Mouse (Mus musculus) left cerebral cortex, postnatal 10 days (tissue): ENCODE results near the gene Lrrfip2. TPM values are rescaled to one million over a fixed set of nuclear protein-coding genes. Genes with fewer than 3 reads are reported as not detected.

Source experiments
- DNase-seq, 2 experiments: peaks; one replicate each; pipeline ENCODE4 v3.0.0; 2021 to 2022; ENCODE audit warnings: low spot score in 2 of 2, mixed read lengths in 1 of 2; ENCODE audit errors: extremely low spot score in 1 of 2
- intact Hi-C: fragments of 180-260 bp; cut with DNase I; formaldehyde crosslinking; loops from one replicate; pipeline ENCODE4 v1.15.1; 2025
- total RNA-seq, 2 experiments: library from RNA; stranded (reverse); gene quantifications; 2 replicates each; pipeline ENCODE4 v1.2.3; 2021

Lrrfip2 gene
- total RNA-seq, result 10 to 100 TPM; 31.4 to 32.5 TPM

DNA sequence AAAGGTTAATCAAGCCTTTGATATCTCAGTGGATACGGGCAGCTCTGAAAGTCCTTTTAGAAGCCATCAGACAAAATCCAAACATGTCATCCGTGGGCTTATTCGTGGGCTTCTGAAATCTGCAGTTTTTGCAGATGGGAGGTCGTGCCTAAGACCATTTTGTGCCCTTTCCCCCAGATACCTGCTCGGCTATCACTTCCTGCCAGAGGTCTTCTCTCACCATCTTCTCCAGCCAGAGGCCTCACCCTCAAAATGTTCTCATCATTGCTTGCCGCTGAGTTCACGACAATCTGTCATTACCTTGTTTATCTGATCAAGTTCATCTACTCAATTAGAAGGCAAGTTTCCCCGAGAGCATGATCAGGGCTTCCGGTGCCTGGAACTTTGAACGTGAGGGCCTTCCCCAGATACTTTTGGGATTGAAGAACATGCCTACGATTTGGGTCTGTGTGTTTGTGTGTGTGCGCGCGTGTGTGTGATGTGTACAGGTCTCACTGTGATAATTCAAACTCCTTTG is at the start of gene Lrrfip2:
Gene Lrrfip2, plus strand, starts transcription at position 467 of the 517 bp plus-strand sequence.
- intact Hi-C loops, result no loop called here
- no peak for DNase-seq

DNA sequence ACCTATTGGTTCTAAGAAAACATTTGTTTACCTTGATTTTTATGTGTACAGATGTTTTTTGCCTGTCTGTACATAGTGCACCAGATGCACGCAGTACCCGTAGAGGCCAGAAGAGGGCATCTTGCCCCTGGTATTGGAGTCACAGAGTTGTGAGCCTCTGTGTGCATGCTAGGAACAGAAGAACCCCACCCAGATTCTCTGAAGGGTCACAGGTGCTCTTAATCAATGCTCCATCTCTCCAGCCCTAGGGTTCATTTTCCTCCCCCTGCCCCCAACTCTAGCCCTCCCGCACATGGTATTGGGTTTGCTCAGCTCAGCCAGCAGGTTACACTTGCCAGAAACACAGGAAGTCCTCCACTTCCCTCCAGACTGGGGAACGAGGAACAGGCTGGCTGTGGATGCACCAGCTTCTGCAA is 46.8 kb upstream of the Lrrfip2 start:
- peak in 1 of 2 experiments; percentile 51 for DNase-seq
- intact Hi-C loops, result no loop called here

- intact Hi-C loops, result loop anchor here (2.0 kb wide), 1 partner anchor 75 kb away; no protein-coding TSS in a partner anchor
- peak; percentile 34 to 66 for DNase-seq
Measured at GRCm38 (mm10) chr9:111072175-111072574, 45.2 kb upstream of the Lrrfip2 start.

GRCm38 (mm10) chr9:111072971-111073370 is 44.4 kb upstream of the Lrrfip2 start:
- no peak for DNase-seq
- intact Hi-C loops, result loop anchor here (2.0 kb wide), 1 partner anchor 76 kb away; no protein-coding TSS in a partner anchor

DNA sequence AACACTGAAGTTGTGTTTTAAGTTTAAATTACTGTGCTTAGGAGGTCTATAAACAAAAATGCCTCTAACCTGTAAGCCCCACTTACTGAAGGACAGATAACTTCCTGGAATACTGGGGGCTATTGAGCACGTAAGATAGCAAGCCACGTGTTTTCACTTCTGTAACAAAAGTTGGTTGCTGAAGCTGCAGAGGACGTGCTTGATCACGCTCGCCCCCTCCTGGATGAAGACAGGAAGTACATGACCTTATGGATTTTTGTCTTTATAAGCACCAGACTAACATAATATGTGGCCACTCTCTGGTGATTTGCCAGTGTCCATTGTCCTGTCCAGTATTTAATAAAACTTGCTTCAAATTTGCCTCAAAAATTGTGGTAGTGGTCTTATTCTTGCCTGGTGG is 39.6 kb upstream of the Lrrfip2 start:
- DNase-seq, result no peak
- intact Hi-C loops, result no loop called here

GRCm38 (mm10) chr9:111080801-111081200 is 36.6 kb upstream of the Lrrfip2 start:
- DNase-seq, result no peak
- intact Hi-C loops, result no loop called here

DNA sequence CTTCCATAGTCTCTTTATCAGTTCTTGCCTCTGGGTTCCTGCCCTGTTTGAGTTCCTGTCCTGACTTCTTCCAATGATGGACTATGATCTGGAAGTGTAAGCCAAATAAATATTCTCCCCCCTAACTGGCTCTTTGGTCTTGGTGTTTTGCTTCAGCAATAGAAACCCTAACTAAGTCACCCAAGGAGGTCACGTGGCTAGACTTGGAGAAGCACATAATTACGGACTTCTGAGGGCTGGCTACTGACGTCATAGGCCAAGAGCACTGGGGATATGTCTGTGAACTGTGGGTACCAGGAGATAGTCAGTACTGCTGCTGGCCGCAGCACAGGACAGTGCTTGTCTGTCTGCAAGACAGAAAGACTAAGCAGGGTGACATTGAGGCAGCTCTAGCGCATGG is 35.6 kb upstream of the Lrrfip2 start:
- no peak for DNase-seq
- intact Hi-C loops, result no loop called here

DNA sequence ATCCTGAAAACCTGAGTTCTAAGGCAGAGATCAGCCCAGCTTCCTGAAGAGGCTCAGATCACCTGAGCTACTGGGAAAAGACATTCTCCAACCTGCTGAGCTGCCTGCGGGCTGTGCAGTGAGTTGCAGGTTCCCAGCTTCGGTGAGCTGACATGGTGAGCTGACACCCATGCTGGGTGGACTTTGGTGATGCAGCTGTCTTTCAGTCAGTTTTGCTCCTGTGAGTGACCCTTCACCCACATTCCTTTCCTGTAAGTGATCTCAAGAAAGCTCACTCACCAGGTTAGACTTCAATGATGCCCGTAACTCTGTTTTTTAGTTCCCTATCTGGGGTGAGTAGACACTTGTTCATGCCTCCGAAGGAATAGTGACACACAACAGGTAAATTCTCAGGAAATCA is 32.1 kb upstream of the Lrrfip2 start:
- no peak for DNase-seq
- intact Hi-C loops, result no loop called here

DNA sequence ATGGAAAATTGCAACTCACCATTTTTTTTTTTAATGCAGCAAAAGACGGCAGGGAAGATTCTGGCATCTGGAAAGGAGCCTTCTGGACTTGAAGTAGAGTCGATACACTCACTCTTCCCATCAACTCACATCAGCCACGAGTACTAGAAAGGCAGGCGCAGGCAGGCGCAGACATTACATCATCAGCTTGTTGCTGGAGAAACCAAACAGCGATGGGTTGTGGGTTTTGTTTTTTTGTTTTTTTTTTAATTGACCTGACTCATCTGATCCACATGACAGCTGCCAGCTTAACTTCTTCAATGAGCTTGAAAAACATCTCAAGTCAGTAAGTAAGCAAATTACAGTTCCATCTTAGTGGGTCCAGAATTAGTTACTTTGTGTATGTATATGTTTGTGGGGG is 31.3 kb upstream of the Lrrfip2 start:
- intact Hi-C loops, result no loop called here

DNA sequence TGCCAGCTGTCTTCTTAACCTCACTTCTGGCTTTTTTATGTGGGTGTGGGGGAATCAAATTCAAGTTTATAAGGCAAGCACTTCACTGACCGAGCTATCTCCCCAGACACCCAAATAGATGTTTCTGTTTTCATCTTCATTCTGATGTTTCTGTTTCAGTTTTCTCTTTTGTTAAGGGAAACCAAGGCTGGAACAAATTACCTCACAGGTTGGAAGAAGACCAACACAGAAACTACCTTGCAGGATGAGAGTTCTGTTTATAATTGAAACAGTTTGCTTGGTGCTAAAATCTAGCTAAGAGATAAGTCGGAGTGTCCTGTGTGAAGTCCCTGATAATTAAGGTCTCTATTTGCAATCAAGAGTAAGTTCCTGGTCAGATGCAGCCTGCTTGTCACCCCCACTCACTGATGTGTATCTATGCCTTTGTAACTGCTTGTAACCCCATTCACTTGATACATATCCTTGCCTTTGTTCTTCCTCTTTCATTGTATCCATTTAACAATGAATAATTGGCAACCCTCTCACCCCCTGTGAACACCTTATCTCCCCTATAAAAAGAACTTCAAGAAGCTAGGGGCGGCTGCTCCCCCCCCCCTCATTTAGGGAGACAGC is 30.3 kb upstream of the Lrrfip2 start:
- no peak for DNase-seq
- intact Hi-C loops, result no loop called here

More for the DNA sequence above, 31.3 kb upstream of the Lrrfip2 start:
- no peak for DNase-seq

GRCm38 (mm10) chr9:111087960-111088359 is 29.4 kb upstream of the Lrrfip2 start:
- intact Hi-C loops, result no loop called here
- DNase-seq, result no peak

DNA sequence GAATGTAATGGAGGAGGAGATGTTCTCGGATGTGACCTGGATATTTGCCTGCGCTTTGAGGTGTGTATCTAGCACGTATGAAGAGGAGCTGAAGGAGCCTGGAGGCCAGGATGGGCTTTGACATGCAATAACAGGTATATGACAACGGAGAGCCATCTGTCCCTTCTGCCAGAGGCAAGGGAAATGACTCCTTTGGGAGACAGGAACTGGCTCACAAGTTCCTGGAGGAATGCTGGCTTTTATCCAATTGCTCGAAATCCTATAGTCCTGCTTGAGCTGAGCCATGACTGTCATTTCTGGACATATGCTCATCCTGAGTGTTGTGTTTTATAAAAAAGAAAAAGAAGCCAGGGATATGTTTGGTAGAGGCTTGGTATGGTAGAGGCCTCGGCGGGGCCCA is 28.5 kb upstream of the Lrrfip2 start:
- DNase-seq, result no peak

GRCm38 (mm10) chr9:111092657-111093056 is 24.7 kb upstream of the Lrrfip2 start:
- intact Hi-C loops, result loop anchor here (5.0 to 10.0 kb wide), 2 partner anchors 112 to 165 kb away; no protein-coding TSS in a partner anchor
- peak in 1 of 2 experiments; percentile 57 for DNase-seq

More for the DNA sequence above, 28.5 kb upstream of the Lrrfip2 start:
- intact Hi-C loops, result no loop called here

GRCm38 (mm10) chr9:111093094-111093493 is 24.3 kb upstream of the Lrrfip2 start:
- intact Hi-C loops, result loop anchor here (5.0 to 10.0 kb wide), 2 partner anchors 112 to 164 kb away; no protein-coding TSS in a partner anchor
- DNase-seq, result peak in 1 of 2 experiments; percentile 49

- intact Hi-C loops, result loop anchor here (5.0 to 10.0 kb wide), 2 partner anchors 110 to 163 kb away; no protein-coding TSS in a partner anchor
- no peak for DNase-seq
Measured at GRCm38 (mm10) chr9:111094626-111095025, 22.8 kb upstream of the Lrrfip2 start.

DNA sequence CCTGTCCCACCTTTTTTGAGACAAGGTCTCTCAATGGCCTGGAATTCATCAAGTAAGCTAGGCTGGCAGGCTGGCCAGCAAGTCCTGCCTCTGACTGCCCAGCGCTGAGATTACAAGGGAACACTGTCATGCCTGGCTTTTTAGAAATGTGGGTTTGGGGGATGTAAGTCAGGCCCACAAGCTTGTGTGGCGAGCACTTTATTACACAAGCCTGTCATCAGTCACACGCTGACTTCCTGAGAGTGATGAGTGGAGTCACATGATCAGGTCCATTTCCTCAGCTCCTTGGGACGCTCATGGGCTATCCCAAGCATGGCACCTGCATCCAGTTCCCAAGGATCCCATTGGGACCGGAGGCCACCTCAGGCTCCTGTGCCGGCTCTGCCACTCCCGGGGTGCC is 21.7 kb upstream of the Lrrfip2 start:
- intact Hi-C loops, result loop anchor here (10.0 kb wide), 1 partner anchor 109 kb away; no protein-coding TSS in a partner anchor
- DNase-seq, result no peak

- DNase-seq, result no peak
- intact Hi-C loops, result loop anchor here (10.0 kb wide), 1 partner anchor 108 kb away; no protein-coding TSS in a partner anchor
Measured at GRCm38 (mm10) chr9:111096419-111097326, 20.7 kb upstream of the Lrrfip2 start.

GRCm38 (mm10) chr9:111097543-111097942 is 19.8 kb upstream of the Lrrfip2 start:
- no peak for DNase-seq
- intact Hi-C loops, result loop anchor here (10.0 kb wide), 1 partner anchor 107 kb away; no protein-coding TSS in a partner anchor

- intact Hi-C loops, result no loop called here
- no peak for DNase-seq
Measured at GRCm38 (mm10) chr9:111100406-111100805, 17.0 kb upstream of the Lrrfip2 start.
